Mouse (Mus musculus): ENCODE measurements around the gene Dazap2. TPM values are rescaled to one million over a fixed set of nuclear protein-coding genes. Genes with fewer than 3 reads are reported as not detected.

Dazap2 gene
- total and polyA plus RNA-seq, 3 experiments = 100 to 341 (median 233) TPM

DNA sequence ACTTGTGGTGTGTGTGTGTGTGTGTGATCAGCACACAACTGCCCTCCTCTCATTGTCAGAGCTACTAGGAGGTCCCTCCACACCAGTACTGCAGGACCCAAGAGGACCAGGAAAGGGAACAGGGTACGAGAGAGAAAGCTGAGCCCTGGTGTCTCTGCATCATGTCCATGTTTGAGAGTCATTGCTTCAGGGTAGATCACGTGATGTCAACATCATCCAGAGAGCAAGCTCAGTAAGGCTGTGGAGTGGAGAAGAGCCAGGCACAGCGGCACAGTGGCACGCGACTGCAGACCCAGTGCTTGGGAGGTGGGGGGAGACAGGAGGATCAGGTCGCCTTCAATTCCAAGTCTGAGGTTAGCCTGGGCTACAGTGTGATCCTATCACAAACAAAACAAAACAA is 38.8 kb upstream of the Dazap2 start:
- Histone ChIP-seq H3K36me3 (ENCODE audit: control insufficient read depth in 1 of 2, insufficient read depth in 2 of 2, low read length in 2 of 2) (no peaks in the 10 kb centered on the region; a peak in 1 of 4 replicates), H3K4me3 (ENCODE audit: control insufficient read depth in 1 of 2, insufficient read depth in 1 of 2, low read depth in 2 of 2, low read length in 2 of 2) (no peak overlapping the region), H3K9me3 (replicated peaks; ENCODE audit: insufficient read depth, low read length) (no peaks in the 10 kb centered on the region), H3K79me2 (ENCODE audit: control insufficient read depth, insufficient read depth, low read length, poor library complexity) (no peaks in the 10 kb centered on the region), H3K27me3 (ENCODE audit: control insufficient read depth in 1 of 2, insufficient read depth in 2 of 2, low read length in 2 of 2) (no peaks in the 10 kb centered on the region), H3K9ac (ENCODE audit: control insufficient read depth, low read depth, low read length, poor library complexity, severe bottlenecking) (no peak overlapping the region), H3K4me1 (ENCODE audit: control insufficient read depth in 1 of 2, insufficient read depth in 2 of 2, low read length in 2 of 2) (peaks cover 3 to 4% of the 10 kb centered on the region in 2 experiments; a peak in 1 of 4 replicates), H3K27ac (ENCODE audit: control insufficient read depth, low read depth, low read length) (no peak overlapping the region)
- DNase-seq (ENCODE audit: low read depth, low spot score) = no peak
- peak; percentile 69 for TF ChIP-seq USF1 (IDR thresholded peaks at IDR 0.05; ENCODE audit: low read depth, low read length)
- no peak for TF ChIP-seq TAL1 (IDR thresholded peaks at IDR 0.05; ENCODE audit: low read length)

DNA sequence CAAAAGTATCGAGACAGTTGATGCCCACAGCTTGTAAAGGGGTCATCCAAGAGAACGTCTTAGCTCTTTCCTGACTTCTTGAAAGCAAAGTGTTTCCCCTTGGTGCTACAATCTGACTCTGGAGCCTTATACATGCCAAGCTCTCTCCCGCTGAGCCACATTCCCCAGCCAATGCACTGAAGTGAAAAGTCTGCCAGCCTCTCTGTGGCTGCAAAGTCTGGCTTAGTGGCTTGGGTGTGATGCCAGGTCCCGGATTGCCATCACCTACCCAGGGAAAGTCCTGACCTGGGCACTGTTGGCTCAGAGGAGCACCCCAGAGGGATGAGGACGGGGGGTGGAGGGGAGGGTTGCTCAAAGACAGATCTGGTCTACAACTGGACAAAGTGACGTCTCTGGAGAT is 38.3 kb upstream of the Dazap2 start:
- Histone ChIP-seq H3K4me1 (ENCODE audit: control insufficient read depth in 1 of 2, insufficient read depth in 2 of 2, low read length in 2 of 2) (peaks cover 3 to 4% of the 10 kb centered on the region in 2 experiments; a peak in 1 of 4 replicates), H3K36me3 (ENCODE audit: control insufficient read depth in 1 of 2, insufficient read depth in 2 of 2, low read length in 2 of 2) (no peaks in the 10 kb centered on the region; a peak in 1 of 4 replicates), H3K79me2 (ENCODE audit: control insufficient read depth, insufficient read depth, low read length, poor library complexity) (no peaks in the 10 kb centered on the region), H3K9me3 (replicated peaks; ENCODE audit: insufficient read depth, low read length) (no peaks in the 10 kb centered on the region), H3K27me3 (ENCODE audit: control insufficient read depth in 1 of 2, insufficient read depth in 2 of 2, low read length in 2 of 2) (no peaks in the 10 kb centered on the region; a peak in 1 of 4 replicates), H3K27ac (ENCODE audit: control insufficient read depth, low read depth, low read length) (no peak overlapping the region), H3K9ac (ENCODE audit: control insufficient read depth, low read depth, low read length, poor library complexity, severe bottlenecking) (no peak overlapping the region), H3K4me3 (ENCODE audit: control insufficient read depth in 1 of 2, insufficient read depth in 1 of 2, low read depth in 2 of 2, low read length in 2 of 2) (no peak overlapping the region)
- no peak for TF ChIP-seq POLR2AphosphoS2 (IDR thresholded peaks at IDR 0.05; ENCODE audit: low read length)
- no peak for TF ChIP-seq TAL1 (IDR thresholded peaks at IDR 0.05; ENCODE audit: low read length)
- TF ChIP-seq MEF2A (IDR thresholded peaks at IDR 0.05; ENCODE audit: extremely low read depth, insufficient replicate concordance, low read depth, low read length, poor library complexity, severe bottlenecking) = no peak
- no peak for TF ChIP-seq ETS1 (IDR thresholded peaks at IDR 0.05; ENCODE audit: low read depth, low read length)
- TF ChIP-seq POLR2A (IDR thresholded peaks at IDR 0.05; ENCODE audit: control insufficient read depth in 1 of 2, insufficient read depth in 1 of 2, low read depth in 1 of 2, low read length in 2 of 2, poor library complexity in 1 of 2) = no peak
- TF ChIP-seq MYB (IDR thresholded peaks at IDR 0.05; ENCODE audit: low read depth, low read length) = no peak
- no peak for TF ChIP-seq MAZ (IDR thresholded peaks at IDR 0.05; ENCODE audit: low read depth, low read length)
- TF ChIP-seq CHD2 (IDR thresholded peaks at IDR 0.05; ENCODE audit: low read length) = no peak
- TF ChIP-seq MYC (IDR thresholded peaks at IDR 0.05; ENCODE audit: low read depth, low read length) = no peak
- TF ChIP-seq USF1 (IDR thresholded peaks at IDR 0.05; ENCODE audit: low read depth, low read length) = no peak
- no peak for TF ChIP-seq TBP (IDR thresholded peaks at IDR 0.05; ENCODE audit: low read depth, low read length)
- no peak for TF ChIP-seq SIN3A (IDR thresholded peaks at IDR 0.05; ENCODE audit: low read length)
- TF ChIP-seq BHLHE40 (IDR thresholded peaks at IDR 0.05; ENCODE audit: borderline replicate concordance, low read depth, low read length) = no peak
- DNase-seq (ENCODE audit: low read depth, low spot score) = no peak

DNA sequence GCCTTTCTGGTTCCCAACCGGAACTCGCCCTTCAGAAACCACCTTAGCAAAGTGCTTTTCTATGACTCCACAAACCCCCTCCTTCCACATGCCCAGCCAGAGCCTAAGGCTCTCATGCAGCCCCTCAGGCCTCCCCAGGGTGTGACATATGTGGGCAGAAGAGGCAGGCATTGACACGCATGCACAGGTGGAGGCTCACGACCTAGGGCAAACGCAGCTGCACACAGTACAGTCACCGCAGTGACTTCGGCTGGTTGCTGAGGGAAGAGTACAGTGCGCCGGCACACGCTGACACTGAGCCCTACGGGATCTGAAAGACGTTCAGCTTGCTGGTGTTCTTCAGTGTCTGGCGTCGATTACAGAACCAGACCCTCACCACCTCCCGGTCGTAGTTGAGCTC is 37.2 kb upstream of the Dazap2 start:
- no peak for DNase-seq (ENCODE audit: low read depth, low spot score)
- Histone ChIP-seq H3K4me3 (ENCODE audit: control insufficient read depth in 1 of 2, insufficient read depth in 1 of 2, low read depth in 2 of 2, low read length in 2 of 2) (no peak overlapping the region), H3K36me3 (ENCODE audit: control insufficient read depth in 1 of 2, insufficient read depth in 2 of 2, low read length in 2 of 2) (no peaks in the 10 kb centered on the region; a peak in 1 of 4 replicates), H3K9me3 (replicated peaks; ENCODE audit: insufficient read depth, low read length) (no peaks in the 10 kb centered on the region), H3K27ac (ENCODE audit: control insufficient read depth, low read depth, low read length) (no peak overlapping the region), H3K79me2 (ENCODE audit: control insufficient read depth, insufficient read depth, low read length, poor library complexity) (no peaks in the 10 kb centered on the region), H3K27me3 (ENCODE audit: control insufficient read depth in 1 of 2, insufficient read depth in 2 of 2, low read length in 2 of 2) (no peaks in the 10 kb centered on the region; a peak in 1 of 4 replicates), H3K9ac (ENCODE audit: control insufficient read depth, low read depth, low read length, poor library complexity, severe bottlenecking) (no peak overlapping the region), H3K4me1 (ENCODE audit: control insufficient read depth in 1 of 2, insufficient read depth in 2 of 2, low read length in 2 of 2) (peaks cover 3 to 4% of the 10 kb centered on the region in 2 experiments; a peak in 1 of 4 replicates)
- TF ChIP-seq UBTF (IDR thresholded peaks at IDR 0.05; ENCODE audit: borderline replicate concordance, insufficient read depth, low read depth, low read length) (no peak), USF1 (IDR thresholded peaks at IDR 0.05; ENCODE audit: low read depth, low read length) (no peak), TCF12 (IDR thresholded peaks at IDR 0.05; ENCODE audit: low read depth, low read length) (no peak), E2F4 (IDR thresholded peaks at IDR 0.05; ENCODE audit: borderline replicate concordance, low read depth, low read length) (no peak), SIN3A (IDR thresholded peaks at IDR 0.05; ENCODE audit: low read length) (no peak), POLR2AphosphoS5 (IDR thresholded peaks at IDR 0.05; ENCODE audit: borderline replicate concordance, low read depth, low read length) (no peak; the same call in 1 of the 2 replicates), TBP (IDR thresholded peaks at IDR 0.05; ENCODE audit: low read depth, low read length) (no peak), MYB (IDR thresholded peaks at IDR 0.05; ENCODE audit: low read depth, low read length) (no peak), HCFC1 (IDR thresholded peaks at IDR 0.05; ENCODE audit: low read depth, low read length) (no peak), RAD21 (IDR thresholded peaks at IDR 0.05; ENCODE audit: low read depth, low read length) (no peak)

Data from MEL (cell line).